Mouse (Mus musculus): ENCODE data around the gene Tbx3. TPM values are rescaled to one million over a fixed set of nuclear protein-coding genes. Genes with fewer than 3 reads are reported as not detected.
A peak's percentile ranks its signal among the peaks of the same experiment; 100 is the strongest.

The Tbx3 gene
- polyA plus RNA-seq, 1 experiment: 29.8 TPM

- H3K27me3 ChIP-seq (ENCODE audit: control insufficient read depth, insufficient read depth, low read length, poor library complexity, severe bottlenecking): no peaks in the 10 kb centered on the region
- TF ChIP-seq EP300 (IDR thresholded peaks at IDR 0.05; ENCODE audit: insufficient read depth, low read depth, low read length) (peak; percentile 43; the same call in 1 of the 2 replicates), CTCF (IDR thresholded peaks at IDR 0.05; ENCODE audit: low read depth, low read length) (no peak), POLR2A (IDR thresholded peaks at IDR 0.05; ENCODE audit: insufficient read depth, low read length) (no peak)
- H3K36me3 ChIP-seq (ENCODE audit: control insufficient read depth, insufficient read depth, low read length, poor library complexity, severe bottlenecking): peaks cover 9% of the 10 kb centered on the region
Observed at GRCm38 (mm10) chr5:119687005-119687855, 16.8 kb downstream of the Tbx3 start.

GRCm38 (mm10) chr5:119687856-119688206 is 17.4 kb downstream of the Tbx3 start:
- H3K27me3 ChIP-seq (ENCODE audit: control insufficient read depth, insufficient read depth, low read length, poor library complexity, severe bottlenecking): no peaks in the 10 kb centered on the region
- H3K36me3 ChIP-seq (ENCODE audit: control insufficient read depth, insufficient read depth, low read length, poor library complexity, severe bottlenecking): peaks cover 8% of the 10 kb centered on the region
- H3K4me3 ChIP-seq (ENCODE audit: low read depth, low read length): no peak overlapping the region
- H3K4me1 ChIP-seq (ENCODE audit: control insufficient read depth, insufficient read depth, low read length): peaks cover 2% of the 10 kb centered on the region
- TF ChIP-seq POLR2A (IDR thresholded peaks at IDR 0.05; ENCODE audit: insufficient read depth, low read length) (no peak), EP300 (IDR thresholded peaks at IDR 0.05; ENCODE audit: insufficient read depth, low read depth, low read length) (no peak), CTCF (IDR thresholded peaks at IDR 0.05; ENCODE audit: low read depth, low read length) (no peak)
- H3K27ac ChIP-seq (ENCODE audit: insufficient read depth, low read length): no peak overlapping the region
- H3K9ac ChIP-seq (ENCODE audit: low read depth, poor library complexity, severe bottlenecking): no peak overlapping the region
- H3K9me3 ChIP-seq (replicated peaks; ENCODE audit: control insufficient read depth, insufficient read depth, low read length, poor library complexity, severe bottlenecking): no peaks in the 10 kb centered on the region

More at GRCm38 (mm10) chr5:119687005-119687855, 16.8 kb downstream of the Tbx3 start:
- H3K4me3 ChIP-seq (ENCODE audit: low read depth, low read length): no peak overlapping the region; the same call in 1 of the 2 replicates
- peaks cover 2% of the 10 kb centered on the region for H3K4me1 ChIP-seq (ENCODE audit: control insufficient read depth, insufficient read depth, low read length)
- H3K9ac ChIP-seq (ENCODE audit: low read depth, poor library complexity, severe bottlenecking): peak overlapping the region; percentile 80; the same call in 1 of the 2 replicates
- no peaks in the 10 kb centered on the region for H3K9me3 ChIP-seq (replicated peaks; ENCODE audit: control insufficient read depth, insufficient read depth, low read length, poor library complexity, severe bottlenecking)
- H3K27ac ChIP-seq (ENCODE audit: insufficient read depth, low read length): no peak overlapping the region

GRCm38 (mm10) chr5:119688306-119688705 is 17.8 kb downstream of the Tbx3 start:
- no peak overlapping the region for H3K27ac ChIP-seq (ENCODE audit: insufficient read depth, low read length)

GRCm38 (mm10) chr5:119688914-119689420 is 18.5 kb downstream of the Tbx3 start:
- Histone ChIP-seq H3K4me1 (ENCODE audit: control insufficient read depth, insufficient read depth, low read length) (peaks cover 2% of the 10 kb centered on the region), H3K36me3 (ENCODE audit: control insufficient read depth, insufficient read depth, low read length, poor library complexity, severe bottlenecking) (no peaks in the 10 kb centered on the region), H3K4me3 (ENCODE audit: low read depth, low read length) (no peak overlapping the region), H3K27me3 (ENCODE audit: control insufficient read depth, insufficient read depth, low read length, poor library complexity, severe bottlenecking) (no peaks in the 10 kb centered on the region), H3K9me3 (replicated peaks; ENCODE audit: control insufficient read depth, insufficient read depth, low read length, poor library complexity, severe bottlenecking) (no peaks in the 10 kb centered on the region), H3K9ac (ENCODE audit: low read depth, poor library complexity, severe bottlenecking) (no peak overlapping the region), H3K27ac (ENCODE audit: insufficient read depth, low read length) (no peak overlapping the region)
- TF ChIP-seq EP300 (IDR thresholded peaks at IDR 0.05; ENCODE audit: insufficient read depth, low read depth, low read length) (no peak), POLR2A (IDR thresholded peaks at IDR 0.05; ENCODE audit: insufficient read depth, low read length) (no peak), CTCF (IDR thresholded peaks at IDR 0.05; ENCODE audit: low read depth, low read length) (no peak)

More at GRCm38 (mm10) chr5:119688306-119688705, 17.8 kb downstream of the Tbx3 start:
- no peak overlapping the region for H3K4me3 ChIP-seq (ENCODE audit: low read depth, low read length)
- TF ChIP-seq EP300 (IDR thresholded peaks at IDR 0.05; ENCODE audit: insufficient read depth, low read depth, low read length) (no peak), CTCF (IDR thresholded peaks at IDR 0.05; ENCODE audit: low read depth, low read length) (no peak), POLR2A (IDR thresholded peaks at IDR 0.05; ENCODE audit: insufficient read depth, low read length) (no peak)
- H3K36me3 ChIP-seq (ENCODE audit: control insufficient read depth, insufficient read depth, low read length, poor library complexity, severe bottlenecking): peaks cover 4% of the 10 kb centered on the region; the same call in 1 of the 2 replicates
- H3K27me3 ChIP-seq (ENCODE audit: control insufficient read depth, insufficient read depth, low read length, poor library complexity, severe bottlenecking): no peaks in the 10 kb centered on the region
- H3K9ac ChIP-seq (ENCODE audit: low read depth, poor library complexity, severe bottlenecking): no peak overlapping the region
- H3K4me1 ChIP-seq (ENCODE audit: control insufficient read depth, insufficient read depth, low read length): peaks cover 2% of the 10 kb centered on the region
- H3K9me3 ChIP-seq (replicated peaks; ENCODE audit: control insufficient read depth, insufficient read depth, low read length, poor library complexity, severe bottlenecking): no peaks in the 10 kb centered on the region

GRCm38 (mm10) chr5:119689501-119689900 is 19.0 kb downstream of the Tbx3 start:
- no peak overlapping the region for H3K27ac ChIP-seq (ENCODE audit: insufficient read depth, low read length)
- no peak overlapping the region for H3K9ac ChIP-seq (ENCODE audit: low read depth, poor library complexity, severe bottlenecking)
- H3K36me3 ChIP-seq (ENCODE audit: control insufficient read depth, insufficient read depth, low read length, poor library complexity, severe bottlenecking): no peaks in the 10 kb centered on the region
- TF ChIP-seq CTCF (IDR thresholded peaks at IDR 0.05; ENCODE audit: low read depth, low read length): no peak
- TF ChIP-seq EP300 (IDR thresholded peaks at IDR 0.05; ENCODE audit: insufficient read depth, low read depth, low read length): no peak
- TF ChIP-seq POLR2A (IDR thresholded peaks at IDR 0.05; ENCODE audit: insufficient read depth, low read length): no peak
- H3K27me3 ChIP-seq (ENCODE audit: control insufficient read depth, insufficient read depth, low read length, poor library complexity, severe bottlenecking): no peaks in the 10 kb centered on the region
- H3K4me1 ChIP-seq (ENCODE audit: control insufficient read depth, insufficient read depth, low read length): peaks cover 2% of the 10 kb centered on the region
- H3K9me3 ChIP-seq (replicated peaks; ENCODE audit: control insufficient read depth, insufficient read depth, low read length, poor library complexity, severe bottlenecking): no peaks in the 10 kb centered on the region
- no peak overlapping the region for H3K4me3 ChIP-seq (ENCODE audit: low read depth, low read length)

- H3K27me3 ChIP-seq (ENCODE audit: control insufficient read depth, insufficient read depth, low read length, poor library complexity, severe bottlenecking): no peaks in the 10 kb centered on the region
Observed at GRCm38 (mm10) chr5:119691075-119691474, 20.6 kb downstream of the Tbx3 start.

More at GRCm38 (mm10) chr5:119691075-119691474, 20.6 kb downstream of the Tbx3 start:
- H3K4me3 ChIP-seq (ENCODE audit: low read depth, low read length): no peak overlapping the region
- TF ChIP-seq CTCF (IDR thresholded peaks at IDR 0.05; ENCODE audit: low read depth, low read length) (peak; percentile 79), POLR2A (IDR thresholded peaks at IDR 0.05; ENCODE audit: insufficient read depth, low read length) (no peak), EP300 (IDR thresholded peaks at IDR 0.05; ENCODE audit: insufficient read depth, low read depth, low read length) (no peak)
- H3K27ac ChIP-seq (ENCODE audit: insufficient read depth, low read length): no peak overlapping the region
- no peaks in the 10 kb centered on the region for H3K9me3 ChIP-seq (replicated peaks; ENCODE audit: control insufficient read depth, insufficient read depth, low read length, poor library complexity, severe bottlenecking)
- H3K4me1 ChIP-seq (ENCODE audit: control insufficient read depth, insufficient read depth, low read length): peaks cover 2% of the 10 kb centered on the region
- H3K36me3 ChIP-seq (ENCODE audit: control insufficient read depth, insufficient read depth, low read length, poor library complexity, severe bottlenecking): no peaks in the 10 kb centered on the region
- 0 out of 2 replicates have a peak overlapping the region, but pooled peaks have one; percentile 13 for H3K9ac ChIP-seq (ENCODE audit: low read depth, poor library complexity, severe bottlenecking)

Measured in ES-Bruce4 (cell line).